Mouse (Mus musculus) embryo, embryonic 11 days (tissue): ENCODE measurements around the gene Fxyd6.

Experiments
- DNase-seq: peaks from one replicate; pipeline ENCODE4 v3.0.0-alpha.2; 2015

The Fxyd6 gene

DNA sequence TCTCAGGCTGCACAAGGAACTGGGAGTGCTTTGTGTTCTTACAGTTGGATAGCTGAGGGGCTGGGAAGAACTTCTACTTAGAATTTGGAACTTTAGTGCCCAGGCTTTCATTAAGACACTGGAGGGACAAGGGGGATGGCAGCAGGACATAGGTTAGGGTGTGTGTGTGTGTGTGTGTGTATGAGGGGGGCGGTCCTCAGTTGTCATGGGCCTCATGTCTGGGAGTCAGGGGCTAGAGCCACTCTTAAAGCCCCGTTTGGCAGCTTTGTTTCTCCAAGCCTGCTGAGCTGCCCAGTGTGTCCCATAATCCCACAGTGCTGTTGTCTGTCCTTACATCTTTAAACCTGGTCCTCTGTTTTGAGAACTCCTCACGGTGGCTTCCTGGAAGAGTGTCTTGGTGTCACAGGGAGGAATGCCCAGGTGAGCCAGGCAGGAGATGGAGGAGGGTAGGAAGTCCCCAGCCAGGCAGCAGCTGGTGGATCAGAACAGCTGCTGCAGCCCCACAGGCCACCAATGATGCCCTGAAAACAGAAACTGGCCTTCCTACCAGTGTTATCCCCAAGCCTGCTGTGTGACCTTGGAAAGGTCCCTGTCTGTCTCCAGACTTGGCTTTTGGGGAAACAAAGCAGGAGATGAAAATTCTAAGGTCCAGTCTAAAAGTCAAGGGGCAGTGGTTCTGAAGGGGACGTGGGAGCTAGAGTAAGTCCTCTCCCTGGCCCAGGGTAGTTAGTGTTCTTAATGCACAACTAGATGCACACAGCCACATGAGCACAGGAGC lies 42.9 kb downstream of the Fxyd6 start:
- no peak for DNase-seq

DNA sequence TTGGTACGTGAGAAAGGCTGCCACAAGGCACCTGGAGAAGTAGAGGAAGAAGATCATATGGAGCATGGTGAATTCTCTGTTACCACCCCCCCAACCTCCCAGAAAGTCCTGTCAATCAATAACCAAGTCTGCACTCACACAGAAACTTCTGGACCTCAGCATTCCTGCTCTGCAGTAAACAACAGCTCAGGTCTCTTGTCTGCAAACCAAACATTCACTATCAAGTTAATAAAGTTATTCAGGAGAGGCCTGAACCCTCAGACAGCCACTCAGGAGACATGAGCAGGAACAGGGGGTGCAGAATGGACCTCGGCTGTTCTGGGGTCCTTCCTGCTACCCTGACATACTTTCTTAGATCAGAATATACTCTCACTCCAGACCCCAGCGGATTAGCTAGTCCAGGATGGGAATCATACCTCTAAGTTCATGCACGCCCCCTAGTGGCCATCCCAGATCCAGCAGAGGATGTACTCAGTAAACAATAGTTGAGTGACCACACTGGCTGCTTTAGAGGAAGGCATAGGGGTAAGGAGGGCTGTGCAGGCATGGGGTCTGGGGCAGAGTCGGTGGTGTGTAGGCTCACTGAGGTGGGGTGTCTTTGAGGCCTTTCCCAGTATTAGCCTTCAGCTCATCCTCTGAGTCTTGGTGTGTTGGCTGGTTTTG lies 43.6 kb downstream of the Fxyd6 start:
- DNase-seq, result peak; percentile 43

GRCm38 (mm10) chr9:45415912-45416311 lies 45.9 kb downstream of the Fxyd6 start:
- peak; percentile 35 for DNase-seq

GRCm38 (mm10) chr9:45417245-45417644 lies 47.3 kb downstream of the Fxyd6 start:
- DNase-seq, result peak; percentile 53

- DNase-seq, result no peak
Observed at GRCm38 (mm10) chr9:45418252-45418651, 48.3 kb downstream of the Fxyd6 start.

GRCm38 (mm10) chr9:45421209-45421608 lies 51.2 kb downstream of the Fxyd6 start:
- no peak for DNase-seq

DNA sequence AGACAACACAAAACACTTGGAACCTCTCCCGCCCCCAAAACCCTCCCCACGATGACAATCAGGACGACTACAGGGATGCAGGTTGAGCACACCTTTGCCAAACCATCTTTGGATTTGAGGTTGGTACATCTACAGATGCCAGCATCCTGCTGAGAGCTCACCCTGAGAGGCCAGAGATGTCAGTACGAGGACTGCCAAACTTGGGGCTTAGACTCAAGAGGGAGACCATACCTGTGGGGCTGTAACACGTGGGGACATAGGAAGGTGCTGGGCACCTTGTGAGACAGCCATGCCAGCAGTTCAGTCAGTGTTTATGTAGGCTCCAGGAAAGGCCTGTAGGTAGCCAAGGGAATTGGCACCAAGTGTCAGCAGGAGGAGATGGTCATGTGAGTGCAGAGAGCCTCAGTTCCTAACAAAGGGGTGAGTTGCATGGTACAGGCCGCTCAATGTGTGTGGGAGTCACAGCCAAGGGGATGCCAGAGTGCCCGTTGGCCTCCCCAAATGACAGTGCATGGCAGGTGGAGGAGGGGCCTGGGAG lies 52.8 kb downstream of the Fxyd6 start:
- DNase-seq, result no peak

DNA sequence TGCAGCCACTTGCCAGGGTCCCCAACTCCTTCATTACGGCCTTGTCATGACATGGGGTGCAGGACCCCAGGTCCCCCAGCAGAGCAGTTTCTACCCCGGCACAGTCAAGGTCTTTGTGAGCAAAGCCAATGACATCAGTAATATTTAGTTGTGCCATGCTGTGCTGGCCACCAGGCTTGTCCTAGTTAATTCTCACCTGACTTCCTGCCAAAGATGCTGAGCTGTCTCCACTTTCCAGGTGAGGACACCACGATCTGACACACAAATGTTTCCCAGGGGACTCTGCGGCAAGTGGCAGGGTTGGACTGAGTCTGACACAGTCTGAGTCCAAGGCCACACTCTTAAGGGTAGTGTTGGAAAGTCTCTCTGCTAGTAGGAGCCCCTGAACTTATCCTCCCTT lies 56.5 kb downstream of the Fxyd6 start, which contains the start of gene Dscaml1:
Dscaml1 (plus strand) TSS at position 173 of the 400 bp plus-strand sequence.
- DNase-seq, result no peak

GRCm38 (mm10) chr9:45429392-45429791 lies 59.4 kb downstream of the Fxyd6 start:
- DNase-seq, result no peak

DNA sequence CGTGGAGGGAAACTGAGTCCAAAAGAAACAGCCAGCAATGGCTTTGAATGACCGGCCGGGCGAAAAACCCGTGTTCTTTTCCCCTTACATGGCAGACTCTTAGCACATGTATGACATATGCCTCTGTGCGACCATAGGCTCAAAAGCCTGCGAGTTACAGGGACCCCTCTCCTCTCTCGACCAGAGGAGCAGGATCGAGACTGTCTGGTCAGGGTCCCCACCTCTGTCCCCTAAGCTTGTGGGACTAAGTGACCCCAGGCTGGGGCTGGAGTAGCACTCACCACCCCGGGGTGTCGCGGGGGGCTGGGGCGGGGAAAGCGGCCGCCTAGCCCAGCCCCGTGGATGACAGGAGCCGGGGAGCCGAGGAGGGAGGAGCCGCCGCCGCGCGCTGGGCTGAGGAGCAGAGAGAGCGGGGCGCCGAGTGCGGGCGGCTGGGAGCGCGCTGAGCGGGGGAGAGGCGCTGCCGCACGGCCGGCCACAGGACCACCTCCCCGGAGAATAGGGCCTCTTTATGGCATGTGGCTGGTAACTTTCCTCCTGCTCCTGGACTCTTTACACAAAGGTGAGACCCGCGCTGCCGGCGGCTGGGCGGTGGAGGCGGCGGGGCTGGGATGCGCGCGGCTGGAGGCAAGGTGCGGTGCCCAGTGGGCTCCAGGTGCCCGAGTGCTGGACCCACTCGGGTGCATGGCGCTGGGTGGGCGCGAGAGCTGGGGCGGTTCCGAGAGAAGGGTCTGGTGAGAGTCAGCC lies 60.1 kb downstream of the Fxyd6 start:
- DNase-seq, result peak; percentile 48

GRCm38 (mm10) chr9:45430698-45430959 lies 60.6 kb downstream of the Fxyd6 start:
- DNase-seq, result no peak

- no peak for DNase-seq
Observed at GRCm38 (mm10) chr9:45431150-45431549, 61.2 kb downstream of the Fxyd6 start.

GRCm38 (mm10) chr9:45432639-45433038 lies 62.7 kb downstream of the Fxyd6 start:
- no peak for DNase-seq

DNA sequence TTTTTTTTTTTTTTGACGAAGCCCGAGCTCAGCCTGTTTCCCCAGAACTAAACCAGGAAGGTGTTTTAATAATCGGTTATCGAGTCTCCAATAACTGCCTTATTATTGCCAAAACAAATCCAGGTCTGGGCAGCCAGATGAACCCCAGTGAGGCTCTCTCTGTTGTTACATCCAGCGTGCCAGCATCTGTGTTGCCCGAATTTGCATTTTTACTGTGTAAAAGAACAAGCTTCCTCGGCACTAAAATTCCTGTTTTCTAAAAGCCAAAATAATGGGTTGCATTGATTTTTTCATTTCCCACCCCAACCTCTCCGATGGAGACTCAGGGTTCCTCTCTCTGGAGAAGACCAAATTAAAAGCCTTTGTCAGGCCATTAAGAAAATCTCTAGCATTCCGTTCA lies 63.1 kb downstream of the Fxyd6 start:
- DNase-seq, result no peak

- no peak for DNase-seq
Observed at GRCm38 (mm10) chr9:45434171-45434570, 64.2 kb downstream of the Fxyd6 start.

DNA sequence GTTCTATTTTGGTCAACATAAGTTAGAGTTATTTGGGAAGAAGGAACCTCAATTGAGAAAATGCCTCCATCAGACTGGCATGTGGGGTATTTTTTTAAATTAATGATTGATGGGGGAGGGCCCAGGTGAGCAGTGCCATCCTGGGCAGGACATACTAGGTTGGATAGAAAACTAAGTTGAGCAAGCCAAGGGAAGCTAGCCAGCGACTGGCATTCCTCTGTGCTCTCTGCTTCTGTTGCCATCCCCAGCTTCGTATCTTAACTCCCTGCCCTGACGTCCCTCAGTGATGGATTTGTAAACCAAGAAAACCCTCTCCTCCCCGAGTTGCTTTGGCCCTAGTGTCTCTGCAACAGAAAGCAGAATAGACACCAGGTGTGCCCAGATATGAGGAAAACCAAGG lies 69.0 kb downstream of the Fxyd6 start:
- no peak for DNase-seq

DNA sequence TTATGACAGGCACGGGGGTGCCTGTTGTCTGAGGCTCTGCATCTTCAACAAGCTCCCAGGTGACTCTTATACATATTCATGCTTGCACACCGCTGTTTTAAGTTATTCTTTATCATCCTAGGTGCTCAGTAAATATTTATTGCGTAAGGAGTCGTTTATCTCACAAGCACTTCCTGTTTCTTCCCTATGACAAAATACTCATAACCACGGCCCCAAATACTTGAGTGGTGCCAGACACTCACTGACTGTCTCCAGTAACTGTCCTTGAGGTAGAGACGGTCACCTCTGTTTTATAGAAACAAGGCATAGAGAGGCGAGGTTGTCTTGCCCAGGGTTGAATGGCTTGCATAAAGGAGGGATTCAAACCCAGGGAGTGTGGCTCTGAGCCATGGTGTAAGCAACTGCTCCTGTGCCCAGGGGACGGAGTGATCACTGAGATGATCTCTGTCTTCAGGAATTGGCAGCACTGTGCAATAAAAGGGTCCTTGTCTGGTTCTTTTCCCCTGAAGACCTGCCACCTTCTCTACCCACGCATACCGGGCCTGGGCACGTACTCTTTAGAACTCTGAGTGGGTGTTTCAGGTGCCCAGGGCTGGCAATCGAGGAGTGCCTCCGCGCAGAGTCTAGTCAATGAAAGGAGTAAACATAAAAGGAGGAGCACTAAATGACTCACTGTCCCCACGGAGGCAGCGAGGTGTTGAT lies 70.2 kb downstream of the Fxyd6 start:
- DNase-seq, result no peak

GRCm38 (mm10) chr9:45444251-45444798 lies 74.3 kb downstream of the Fxyd6 start:
- DNase-seq, result no peak
